ENCODE assay signal across 31 mouse cellular contexts in the genomic region with DNA sequence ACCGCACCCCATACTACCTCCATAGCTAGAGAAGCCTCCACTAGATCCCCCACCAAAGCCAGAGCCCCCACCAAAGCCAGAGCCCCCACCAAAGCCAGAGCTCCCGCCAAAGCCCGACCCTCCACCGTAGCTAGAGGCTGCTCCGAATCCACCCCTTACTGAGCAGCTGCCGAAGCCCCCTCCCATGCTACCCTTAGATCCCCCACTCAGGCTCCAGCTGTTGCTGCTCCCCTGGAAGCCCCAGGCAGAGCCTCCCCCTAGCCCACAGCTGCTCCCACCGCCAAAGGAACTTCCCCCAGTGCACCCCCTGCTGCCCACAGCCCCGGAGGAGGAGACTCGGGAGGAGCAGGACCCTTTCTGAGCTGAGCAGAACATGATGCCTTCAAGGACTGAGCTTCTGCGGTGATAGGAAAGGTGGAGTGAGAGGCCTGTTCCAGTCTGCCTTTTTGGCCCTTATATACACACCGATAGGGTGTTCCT. TPM values are rescaled to one million over a fixed set of nuclear protein-coding genes. Genes with fewer than 3 reads are reported as not detected.
DNase-seq lines count a peak whose midpoint lies in the region; ATAC-seq and TF ChIP-seq lines count a peak whose summit lies in the region.
"Had no signal": no experiment of that assay in that cellular context is flagged by ENCODE, and none has a peak within 500 bp of the region (broad histone marks: within the 10 kb centered on the region; RNA-seq: fewer than 3 reads in every experiment).

Gene Krt24 (minus strand): TSS at position 430 of the 480 bp plus-strand sequence.

- TF ChIP-seq EP300 in stomach, postnatal 0 days (optimal IDR thresholded peaks at IDR 0.05) = no peak

- TF ChIP-seq CTCF in stomach, postnatal 0 days (IDR thresholded peaks at IDR 0.05; ENCODE audit: low read depth) = no peak

- H3K4me3 ChIP-seq in stomach, embryonic 14.5 days (ENCODE audit: low read depth, low read length) = no peak within 1 kb of the TSS
- H3K4me3 ChIP-seq in stomach, postnatal 0 days (ENCODE audit: low read depth, low read length) = no peak within 1 kb of the TSS
- no peak within 1 kb of the TSS for H3K4me3 ChIP-seq in embryonic facial prominence, embryonic 13.5 days
- H3K4me3 ChIP-seq in limb, embryonic 14.5 days (replicated peaks; ENCODE audit: low read length) = no peak within 1 kb of the TSS
- H3K4me3 ChIP-seq: forebrain, embryonic 13.5 days; heart, embryonic 10.5 days; heart, embryonic 15.5 days; liver, embryonic 15.5 days; myocyte; neural tube, embryonic 12.5 days had no signal

- no peak within 1 kb of the TSS for H3K27ac ChIP-seq in stomach, embryonic 14.5 days (ENCODE audit: low read length)
- no peak within 1 kb of the TSS for H3K27ac ChIP-seq in stomach, postnatal 0 days (replicated peaks)
- no peak within 1 kb of the TSS for H3K27ac ChIP-seq in embryonic facial prominence, embryonic 13.5 days
- no peak within 1 kb of the TSS for H3K27ac ChIP-seq in limb, embryonic 14.5 days (replicated peaks; ENCODE audit: low read depth, low read length)
- H3K27ac ChIP-seq: forebrain, embryonic 13.5 days; heart, embryonic 10.5 days; heart, embryonic 15.5 days; liver, embryonic 15.5 days; neural tube, embryonic 12.5 days had no signal

- no peak for TF ChIP-seq POLR2A in limb, embryonic 14.5 days (IDR thresholded peaks at IDR 0.05; ENCODE audit: borderline replicate concordance, extremely low read depth, insufficient read depth, insufficient read length)

- DNase-seq in cerebellum, adult 9-11 months = peak; percentile 50
- no peak for DNase-seq in cerebellum, adult 9-10 months
- DNase-seq in stomach, postnatal 0 days (ENCODE audit: low spot score) = no peak
- DNase-seq in limb, embryonic 14.5 days (ENCODE audit: low spot score) = no peak
- DNase-seq in ovary, postnatal 36 days (ENCODE audit: low spot score) = no peak
- DNase-seq in lung, postnatal 10 days = no peak
- DNase-seq: adrenal gland, postnatal 10 days; cerebellum, adult 11 months; gastrocnemius, postnatal 25 days; heart, adult 11 months; kidney, adult 8-10 months; kidney, postnatal 10 days; lung, embryonic 14.5 days; spleen, adult 18-20 months; thymus, postnatal 36 days had no signal

- H3K4me1 ChIP-seq in stomach, embryonic 14.5 days (ENCODE audit: control insufficient read depth, insufficient read depth, low read length) = no peaks in the 10 kb centered on the region
- no peaks in the 10 kb centered on the region for H3K4me1 ChIP-seq in stomach, postnatal 0 days (replicated peaks; ENCODE audit: control insufficient read depth, insufficient read depth)
- H3K4me1 ChIP-seq in embryonic facial prominence, embryonic 13.5 days = peaks cover 10% of the 10 kb centered on the region
- H3K4me1 ChIP-seq in limb, embryonic 14.5 days (ENCODE audit: control insufficient read depth, insufficient read depth, low read length) = peaks cover 3% of the 10 kb centered on the region; the same call in 1 of the 2 replicates
- H3K4me1 ChIP-seq: forebrain, embryonic 13.5 days; heart, embryonic 15.5 days; liver, embryonic 15.5 days; neural tube, embryonic 12.5 days had no signal

- WGBS in stomach, embryonic 14.5 days = 27% methylated on average over 11 of the region's 11 CpGs
- 43% methylated on average over 11 of the region's 11 CpGs for WGBS in stomach, postnatal 0 days
- 32% methylated on average over 11 of the region's 11 CpGs for WGBS in embryonic facial prominence, embryonic 13.5 days
- 32% methylated on average over 11 of the region's 11 CpGs for WGBS in limb, embryonic 14.5 days

- ATAC-seq in stomach, embryonic 14.5 days (ENCODE audit: insufficient number of reproducible peaks, insufficient read depth, low FRiP score, low read depth) = 0 out of 2 replicates have a peak, but pooled peaks have one; percentile 18
- no peak for ATAC-seq in stomach, postnatal 0 days (ENCODE audit: low FRiP score, low TSS enrichment)
- no peak for ATAC-seq in embryonic facial prominence, embryonic 13.5 days (ENCODE audit: insufficient number of reproducible peaks, insufficient read depth, low FRiP score, low TSS enrichment, low read depth)
- ATAC-seq in limb, embryonic 14.5 days (ENCODE audit: low FRiP score, low read depth) = peak; percentile 68
- ATAC-seq: forebrain, embryonic 13.5 days; hindbrain, embryonic 16.5 days; Patski had no signal

- H3K4me2 ChIP-seq in stomach, embryonic 14.5 days (replicated peaks; ENCODE audit: low read depth, low read length) = no peak within 1 kb of the TSS
- no peak within 1 kb of the TSS for H3K4me2 ChIP-seq in stomach, postnatal 0 days (replicated peaks; ENCODE audit: low read depth)
- H3K4me2 ChIP-seq in embryonic facial prominence, embryonic 13.5 days = 0 out of 2 replicates have a peak within 1 kb of the TSS, but pooled peaks have one; percentile 14
- peak within 1 kb of the TSS; percentile 6; the same call in 1 of the 2 replicates for H3K4me2 ChIP-seq in limb, embryonic 14.5 days (replicated peaks; ENCODE audit: low read depth, low read length, severe bottlenecking)
- H3K4me2 ChIP-seq: forebrain, embryonic 13.5 days; heart, embryonic 15.5 days; liver, embryonic 15.5 days; lung, embryonic 14.5 days; midbrain, embryonic 11.5 days; neural tube, embryonic 12.5 days had no signal

- H3K9me3 ChIP-seq in stomach, embryonic 14.5 days (ENCODE audit: control insufficient read depth, low read depth, low read length) = no peaks in the 10 kb centered on the region
- no peaks in the 10 kb centered on the region for H3K9me3 ChIP-seq in stomach, postnatal 0 days (ENCODE audit: control insufficient read depth, low read length)
- H3K9me3 ChIP-seq in embryonic facial prominence, embryonic 13.5 days = no peaks in the 10 kb centered on the region
- H3K9me3 ChIP-seq in limb, embryonic 14.5 days (ENCODE audit: control insufficient read depth, low read length) = no peaks in the 10 kb centered on the region
- H3K9me3 ChIP-seq: forebrain, embryonic 13.5 days; heart, embryonic 10.5 days; heart, embryonic 15.5 days; liver, embryonic 15.5 days; neural tube, embryonic 12.5 days had no signal

- H3K36me3 ChIP-seq in stomach, embryonic 14.5 days (ENCODE audit: control insufficient read depth, insufficient read depth, low read length) = no peaks in the 10 kb centered on the region
- no peaks in the 10 kb centered on the region for H3K36me3 ChIP-seq in stomach, postnatal 0 days (ENCODE audit: control insufficient read depth, insufficient read depth, low read length)
- H3K36me3 ChIP-seq in embryonic facial prominence, embryonic 13.5 days = no peaks in the 10 kb centered on the region
- no peaks in the 10 kb centered on the region for H3K36me3 ChIP-seq in limb, embryonic 14.5 days (ENCODE audit: control insufficient read depth, insufficient read depth, low read length)
- H3K36me3 ChIP-seq: heart, embryonic 10.5 days; heart, embryonic 15.5 days; liver, embryonic 15.5 days; neural tube, embryonic 12.5 days had no signal

- H3K27me3 ChIP-seq in stomach, embryonic 14.5 days (ENCODE audit: control insufficient read depth, insufficient read depth, low read length) = no peaks in the 10 kb centered on the region
- H3K27me3 ChIP-seq in stomach, postnatal 0 days (ENCODE audit: control insufficient read depth, insufficient read depth, low read length) = no peaks in the 10 kb centered on the region
- no peaks in the 10 kb centered on the region for H3K27me3 ChIP-seq in embryonic facial prominence, embryonic 13.5 days
- H3K27me3 ChIP-seq in limb, embryonic 14.5 days (ENCODE audit: control insufficient read depth, insufficient read depth, low read length) = no peaks in the 10 kb centered on the region
- H3K27me3 ChIP-seq: forebrain, embryonic 13.5 days; heart, embryonic 15.5 days; liver, embryonic 15.5 days; neural tube, embryonic 12.5 days had no signal

- H3K9ac ChIP-seq in stomach, embryonic 14.5 days (replicated peaks; ENCODE audit: low read depth, low read length) = no peak within 1 kb of the TSS
- H3K9ac ChIP-seq in stomach, postnatal 0 days (ENCODE audit: low read length) = no peak within 1 kb of the TSS
- H3K9ac ChIP-seq in embryonic facial prominence, embryonic 13.5 days = no peak within 1 kb of the TSS
- H3K9ac ChIP-seq in limb, embryonic 14.5 days (ENCODE audit: low read depth, low read length, severe bottlenecking) = no peak within 1 kb of the TSS
- H3K9ac ChIP-seq: forebrain, embryonic 13.5 days; heart, embryonic 15.5 days; liver, embryonic 15.5 days; lung, embryonic 14.5 days; neural tube, embryonic 12.5 days had no signal

RNA-seq across cellular contexts. Expression of gene Krt24, which starts in this region (rescaled TPM):
- polyA plus RNA-seq in stomach, embryonic 14.5 days (2014; fragmentation: Nextera tagmentation; extraction: Ambion mirVana) = 0.13 TPM in 1 of 2 replicates, not detected in the other
- polyA plus RNA-seq in stomach, postnatal 0 days (2015; fragmentation: Nextera tagmentation; extraction: Ambion mirVana) = not detected in 2 replicates
- polyA plus RNA-seq in embryonic facial prominence, embryonic 13.5 days (2015; fragmentation: Nextera tagmentation; extraction: Ambion mirVana) = 0.32 and 0.44 TPM in 2 replicates
- polyA plus RNA-seq in limb, embryonic 14.5 days (2012; rRNA removed) = 0.35 and 0.44 TPM in 2 replicates
- 0.35 TPM in 1 of 2 replicates, not detected in the other for polyA plus RNA-seq in limb, embryonic 14.5 days (2014; fragmentation: Nextera tagmentation; extraction: Ambion mirVana)
- polyA plus RNA-seq: forebrain, embryonic 13.5 days; frontal cortex, adult 2 months; heart, embryonic 10.5 days; heart, embryonic 15.5 days; hindbrain, embryonic 11.5 days; intestine, embryonic 14.5 days; large intestine, adult 2 months; liver, adult 2 months; liver, embryonic 15.5 days; lung, embryonic 14.5 days; midbrain, embryonic 11.5 days; myocyte; Patski had no signal

Comparison
In these comparisons a context has a peak if more than half of its experiments do, and no peak if none do; other contexts are left out.
1. Peak in ATAC-seq in stomach, embryonic 14.5 days; RNA of the gene not detected or under 1 TPM.
2. Peak in ATAC-seq and H3K4me2 ChIP-seq in limb, embryonic 14.5 days; RNA of the gene not detected or under 1 TPM.